In genomic region chr7:75387033-75387432, GRCm38 (mm10) we compare ENCODE assay signal across 25 mouse cellular contexts.
"Had no signal": no experiment of that assay in that cellular context is flagged by ENCODE, and none has a peak within 500 bp of the region (broad histone marks: within the 10 kb centered on the region; RNA-seq: fewer than 3 reads in every experiment).

No protein-coding gene starts in this region.

- ATAC-seq: liver, embryonic 12.5 days; midbrain, embryonic 15.5 days had no signal

- H3K4me3 ChIP-seq: layer of hippocampus, adult 2 months; limb, embryonic 10.5 days; limb, embryonic 13.5 days; liver, embryonic 12.5 days; liver, embryonic 15.5 days; lung, embryonic 15.5 days; megakaryocyte, embryonic 14.5 days; midbrain, embryonic 12.5 days; midbrain, embryonic 15.5 days; neural tube, embryonic 12.5 days; neural tube, embryonic 15.5 days had no signal

- H3K4me1 ChIP-seq: limb, embryonic 10.5 days; limb, embryonic 13.5 days; liver, embryonic 15.5 days; midbrain, embryonic 12.5 days; neural tube, embryonic 12.5 days had no signal

- H3K9me3 ChIP-seq: limb, embryonic 10.5 days; limb, embryonic 13.5 days; liver, embryonic 12.5 days; liver, embryonic 15.5 days; lung, embryonic 15.5 days; midbrain, embryonic 12.5 days; midbrain, embryonic 15.5 days; neural tube, embryonic 12.5 days; neural tube, embryonic 15.5 days had no signal

- H3K27ac ChIP-seq: kidney, postnatal 0 days; layer of hippocampus, adult 2 months; limb, embryonic 10.5 days; limb, embryonic 13.5 days; liver, embryonic 12.5 days; liver, embryonic 15.5 days; lung, embryonic 15.5 days; midbrain, embryonic 12.5 days; midbrain, embryonic 15.5 days; neural tube, embryonic 12.5 days; neural tube, embryonic 15.5 days; stomach, postnatal 0 days had no signal

- H3K36me3 ChIP-seq: limb, embryonic 10.5 days; limb, embryonic 13.5 days; liver, embryonic 12.5 days; liver, embryonic 15.5 days; lung, embryonic 15.5 days; midbrain, embryonic 12.5 days; midbrain, embryonic 15.5 days; neural tube, embryonic 12.5 days; neural tube, embryonic 15.5 days had no signal

- H3K4me2 ChIP-seq: limb, embryonic 13.5 days; liver, embryonic 12.5 days; liver, embryonic 15.5 days; lung, embryonic 15.5 days; midbrain, embryonic 12.5 days; midbrain, embryonic 15.5 days; neural tube, embryonic 12.5 days; neural tube, embryonic 15.5 days had no signal

- H3K27me3 ChIP-seq: limb, embryonic 13.5 days; liver, embryonic 12.5 days; liver, embryonic 15.5 days; lung, embryonic 15.5 days; megakaryocyte, embryonic 14.5 days; midbrain, embryonic 12.5 days; midbrain, embryonic 15.5 days; neural tube, embryonic 12.5 days; neural tube, embryonic 15.5 days had no signal

- H3K9ac ChIP-seq: limb, embryonic 13.5 days; liver, embryonic 12.5 days; liver, embryonic 15.5 days; lung, embryonic 15.5 days; midbrain, embryonic 12.5 days; midbrain, embryonic 15.5 days; neural tube, embryonic 12.5 days; neural tube, embryonic 15.5 days had no signal

- DNase-seq: kidney, postnatal 25 days; layer of hippocampus, adult 9-11 months; liver; lung, adult 18-20 months; lung, postnatal 10 days; lung, postnatal 36 days; right cerebral cortex, adult 18-20 months; right cerebral cortex, postnatal 14 days; right cerebral cortex, postnatal 4 days; thymus, adult 2 months; thymus, postnatal 14 days; thymus, postnatal 4 days had no signal
